Mouse (Mus musculus) thymus, postnatal 0 days (tissue): ENCODE results near the gene Nudcd3. TPM values are rescaled to one million over a fixed set of nuclear protein-coding genes. Genes with fewer than 3 reads are reported as not detected.

Experiments
- DNase-seq: peaks from one replicate; pipeline ENCODE4 v3.0.0-alpha.2; 2015; ENCODE audit warnings: low spot score
- polyA plus RNA-seq: library from polyadenylated mRNA; unstranded; fragments of >200 nt; fragmentation: Nextera tagmentation; extraction: Ambion mirVana; gene quantifications from 2 replicates; pipeline ENCODE4 v1.2.1, GENCODE M21; 2015

Gene Nudcd3
- polyA plus RNA-seq, 1 experiment from 2014 or later, result 37.7 TPM

DNA sequence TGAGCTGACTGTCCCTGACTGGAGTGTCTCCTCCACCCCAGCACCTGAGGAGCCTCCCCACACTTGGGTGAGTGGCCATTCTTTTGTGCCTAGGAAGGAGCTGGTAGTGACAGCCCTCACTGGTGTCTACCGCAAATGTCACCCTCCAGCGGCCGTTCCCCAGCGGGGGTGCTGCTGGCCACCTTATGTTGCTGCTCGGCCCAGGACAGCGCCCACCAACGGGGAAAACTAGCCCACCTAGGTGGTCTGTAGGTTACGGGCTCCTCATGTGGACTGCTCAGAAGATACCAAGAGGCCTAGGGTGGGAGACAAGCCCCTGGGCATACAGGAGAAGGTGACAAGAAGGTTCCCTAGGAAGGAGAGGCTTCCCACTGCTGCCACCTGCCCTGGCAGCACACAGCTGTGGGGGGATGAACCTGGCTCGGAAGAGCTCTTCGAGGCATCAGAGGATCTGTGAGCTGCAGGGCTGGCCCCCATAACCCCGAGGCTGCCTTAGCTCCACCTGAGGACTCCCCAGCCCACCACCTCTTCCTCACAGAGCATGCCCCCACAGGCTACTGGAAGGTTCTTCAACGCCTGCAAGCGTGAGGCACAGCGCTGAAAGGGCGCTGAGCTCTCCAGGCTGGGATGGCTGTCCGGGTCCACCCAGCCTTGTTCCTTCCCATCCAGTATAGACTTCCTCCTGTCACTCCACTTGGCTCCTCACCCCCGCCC lies 136.6 kb downstream of the Nudcd3 start:
- DNase-seq, result no peak

DNA sequence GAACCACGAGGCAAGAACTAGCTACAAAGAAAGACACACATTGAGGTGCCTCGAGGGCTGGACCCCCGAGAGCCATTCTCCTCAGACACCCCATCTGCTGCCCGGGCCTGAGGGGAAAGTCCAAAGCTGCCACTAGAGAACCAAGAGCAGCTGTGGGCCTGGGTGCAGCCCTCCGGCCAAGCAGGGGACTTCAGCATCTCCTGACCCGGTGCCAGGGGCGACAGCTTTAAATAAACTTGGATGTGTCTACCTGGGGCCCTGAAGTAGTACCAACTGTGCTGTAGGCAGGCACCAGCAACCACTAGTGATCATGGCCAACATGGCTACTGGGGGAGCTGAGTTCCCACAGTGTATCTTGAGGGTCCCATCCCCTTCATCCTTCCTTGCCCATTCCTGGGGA lies 137.2 kb downstream of the Nudcd3 start:
- no peak for DNase-seq

DNA sequence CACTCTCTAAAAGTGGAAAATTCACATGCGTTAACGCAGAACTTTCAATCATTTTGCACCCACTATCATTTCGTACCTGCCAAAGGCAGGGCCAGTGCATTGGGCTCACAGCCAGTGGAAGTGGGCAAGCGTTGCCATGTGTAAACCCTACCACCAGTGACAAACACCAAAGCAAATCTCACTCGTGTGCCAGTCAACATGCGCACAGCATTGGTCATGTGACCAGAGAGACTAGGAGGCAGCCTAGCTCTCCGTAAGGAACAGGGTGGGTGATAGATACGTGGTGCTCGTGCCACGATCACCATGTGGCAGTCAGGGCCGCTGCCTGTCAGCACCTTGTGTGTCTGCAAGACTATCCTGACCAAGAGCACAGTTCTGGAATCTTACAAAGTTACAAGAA lies 137.9 kb downstream of the Nudcd3 start:
- no peak for DNase-seq

DNA sequence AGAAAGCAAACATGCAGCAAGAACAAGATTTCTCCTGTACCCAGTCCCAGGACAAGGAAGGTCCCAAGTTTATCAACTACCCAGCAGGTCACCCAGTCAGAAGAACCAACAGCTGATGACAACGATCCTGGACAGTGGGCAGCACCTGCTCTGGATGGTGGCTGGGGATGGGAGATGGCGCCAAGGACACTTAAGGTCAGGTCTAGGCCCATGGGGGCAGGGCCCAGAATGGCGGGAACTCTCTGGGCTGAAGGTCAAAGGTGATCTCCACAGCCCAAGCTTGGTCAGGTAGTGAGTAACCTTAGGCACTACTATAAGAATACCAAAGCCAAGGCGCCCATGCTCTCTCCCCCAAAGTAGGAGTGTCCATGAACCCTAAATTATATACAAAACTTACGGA lies 138.3 kb downstream of the Nudcd3 start:
- no peak for DNase-seq

DNA sequence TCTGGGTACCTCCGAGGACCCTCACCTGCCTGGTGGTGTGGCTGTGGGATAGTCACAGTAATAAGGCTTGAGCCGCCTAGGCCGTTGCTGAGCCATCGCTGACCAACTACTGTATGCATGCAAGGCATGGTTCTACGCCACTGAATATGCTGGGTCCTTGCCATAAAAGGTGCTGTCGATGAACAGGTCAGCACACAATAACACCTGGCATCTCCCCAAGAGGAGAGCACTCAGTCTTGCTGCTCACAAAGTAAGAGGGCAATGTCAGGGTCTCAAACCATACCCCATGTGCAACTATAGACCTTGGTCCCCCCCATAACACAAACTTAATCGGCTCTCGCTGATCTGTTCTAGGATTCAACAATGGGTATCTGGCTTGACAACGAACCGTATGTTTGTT lies 141.1 kb downstream of the Nudcd3 start:
- DNase-seq, result no peak

Other genes starting within 250 kb of the Nudcd3 start
- gene Ykt6, start 244.7 kb downstream of the Nudcd3 start, polyA plus RNA-seq, result 52.7 and 55.1 TPM in 2 replicates
- gene Camk2b, start 134.1 kb downstream of the Nudcd3 start, polyA plus RNA-seq, result 2.0 and 2.3 TPM in 2 replicates
- gene A730071L15Rik, start 386 bp downstream of the Nudcd3 start, polyA plus RNA-seq, result 0.55 and 0.93 TPM in 2 replicates
- gene Npc1l1, start 29.7 kb upstream of the Nudcd3 start, polyA plus RNA-seq, result 0.04 TPM in 2 replicates
- 81.6 and 83.9 TPM in 2 replicates for gene Ddx56, start 67.4 kb upstream of the Nudcd3 start, polyA plus RNA-seq
- gene Tmed4, start 74.5 kb upstream of the Nudcd3 start, polyA plus RNA-seq, result 75.7 and 79.0 TPM in 2 replicates
- 82.0 and 83.5 TPM in 2 replicates for gene Ogdh, start 91.2 kb upstream of the Nudcd3 start, polyA plus RNA-seq
- 12.2 and 14.9 TPM in 2 replicates for gene Zmiz2, start 188.7 kb upstream of the Nudcd3 start, polyA plus RNA-seq
- gene Ppia, start 215.0 kb upstream of the Nudcd3 start, polyA plus RNA-seq, result 7,546 and 8,495 TPM in 2 replicates
- 715 and 776 TPM in 2 replicates for gene H2afv, start 244.0 kb upstream of the Nudcd3 start, polyA plus RNA-seq